In the genomic region with DNA sequence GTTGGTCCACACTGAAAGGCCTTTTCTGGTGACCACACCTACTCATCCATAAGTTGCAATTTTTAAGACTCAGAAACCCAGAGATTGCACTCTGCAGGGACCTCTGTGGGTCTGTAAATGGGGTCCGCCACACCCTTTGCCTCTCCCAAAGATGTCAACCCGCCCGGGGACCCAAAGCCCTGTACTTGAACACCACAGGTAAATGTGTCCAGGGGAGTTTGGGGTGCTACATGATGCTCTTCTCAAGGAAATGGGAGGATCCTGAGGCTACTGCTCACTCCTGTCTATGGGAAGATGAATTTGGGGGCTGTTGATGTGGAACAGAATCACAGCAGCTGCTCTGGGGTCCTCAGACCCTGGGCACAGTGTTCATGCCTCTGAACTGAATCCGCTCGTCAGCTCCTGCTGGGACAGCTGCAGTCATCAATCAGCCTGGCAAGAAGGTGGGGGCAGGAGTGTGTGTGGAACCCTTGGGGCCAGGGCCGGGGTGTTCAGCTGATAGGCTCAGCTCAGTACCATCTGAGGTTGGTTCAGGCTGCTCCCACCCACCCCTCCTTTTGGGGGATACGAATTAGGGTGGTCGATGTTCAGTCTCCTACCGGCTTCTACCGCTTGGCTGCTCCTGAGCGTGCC, we compare ENCODE assay signal across 8 mouse cellular contexts. TPM values are rescaled to one million over a fixed set of nuclear protein-coding genes. Genes with fewer than 3 reads are reported as not detected.
DNase-seq lines count a peak whose midpoint lies in the region; ATAC-seq and TF ChIP-seq lines count a peak whose summit lies in the region.

No protein-coding gene starts in this region.

- 18% methylated on average over 11 of the region's 11 CpGs for WGBS in kidney, postnatal 0 days
- WGBS in intestine, postnatal 0 days: 19% methylated on average over 11 of the region's 11 CpGs
- 13% methylated on average over 11 of the region's 11 CpGs for WGBS in neural tube, embryonic 12.5 days
- WGBS in thymus, adult 2 months: 36% methylated on average over 11 of the region's 11 CpGs

- H3K9ac ChIP-seq in kidney, postnatal 0 days (ENCODE audit: low read depth, low read length): 0 out of 2 replicates have a peak overlapping the region, but pooled peaks have one; percentile 14
- H3K9ac ChIP-seq in intestine, postnatal 0 days (ENCODE audit: low read depth, low read length): peak overlapping the region; percentile 38; the same call in 1 of the 2 replicates
- H3K9ac ChIP-seq in neural tube, embryonic 12.5 days: peak overlapping the region; percentile 54

- peak overlapping the region; percentile 58 for H3K4me2 ChIP-seq in kidney, postnatal 0 days (ENCODE audit: low read length)
- peak overlapping the region; percentile 60 for H3K4me2 ChIP-seq in intestine, postnatal 0 days (replicated peaks; ENCODE audit: low read depth)
- H3K4me2 ChIP-seq in neural tube, embryonic 12.5 days (replicated peaks): peak overlapping the region; percentile 69

- ATAC-seq in kidney, postnatal 0 days (replicated peaks; ENCODE audit: low FRiP score, low read depth): no peak; the same call in 1 of the 2 replicates
- peak; percentile 28 for ATAC-seq in intestine, postnatal 0 days
- ATAC-seq in neural tube, embryonic 12.5 days (ENCODE audit: low FRiP score, low read depth): peak; percentile 87

- peak overlapping the region; percentile 21 for H3K4me3 ChIP-seq in kidney, postnatal 0 days (replicated peaks; ENCODE audit: low read depth, low read length)
- peak overlapping the region; percentile 31 for H3K4me3 ChIP-seq in embryonic fibroblast, embryonic 13.5 days (ENCODE audit: insufficient read depth, low read length)
- peak overlapping the region; percentile 13; the same call in 1 of the 2 replicates for H3K4me3 ChIP-seq in intestine, postnatal 0 days (ENCODE audit: low read depth, low read length)
- H3K4me3 ChIP-seq in neural tube, embryonic 12.5 days: peak overlapping the region; percentile 46
- H3K4me3 ChIP-seq in thymus, adult 2 months (ENCODE audit: control insufficient read depth, insufficient read depth, low read length): no peak overlapping the region

- no peak for TF ChIP-seq CTCF in kidney, postnatal 0 days (IDR thresholded peaks at IDR 0.05; ENCODE audit: low read depth)
- no peak for TF ChIP-seq CTCF in embryonic fibroblast, embryonic 13.5 days (IDR thresholded peaks at IDR 0.05; ENCODE audit: borderline replicate concordance, insufficient read depth, low read length)
- no peak for TF ChIP-seq CTCF in intestine, postnatal 0 days (IDR thresholded peaks at IDR 0.05; ENCODE audit: low read depth)
- no peak for TF ChIP-seq CTCF in thymus, adult 2 months (IDR thresholded peaks at IDR 0.05; ENCODE audit: borderline replicate concordance, control insufficient read depth, extremely low read depth, insufficient read depth, low read length, poor library complexity)

- H3K27me3 ChIP-seq in kidney, postnatal 0 days (ENCODE audit: insufficient read depth, low read length): no peaks in the 10 kb centered on the region
- no peaks in the 10 kb centered on the region for H3K27me3 ChIP-seq in intestine, postnatal 0 days (replicated peaks; ENCODE audit: control insufficient read depth, insufficient read depth, low read length)
- H3K27me3 ChIP-seq in neural tube, embryonic 12.5 days (replicated peaks): peaks cover 6% of the 10 kb centered on the region; the same call in 1 of the 2 replicates
- H3K27me3 ChIP-seq in thymus, adult 2 months (ENCODE audit: control insufficient read depth, insufficient read depth, low read length): no peaks in the 10 kb centered on the region

- peaks cover 22% of the 10 kb centered on the region for H3K4me1 ChIP-seq in kidney, postnatal 0 days (replicated peaks; ENCODE audit: insufficient read depth, low read length)
- H3K4me1 ChIP-seq in embryonic fibroblast, embryonic 13.5 days (ENCODE audit: control insufficient read depth, insufficient read depth, low read length): peaks cover 7% of the 10 kb centered on the region
- peaks cover 18% of the 10 kb centered on the region; the same call in 1 of the 2 replicates for H3K4me1 ChIP-seq in intestine, postnatal 0 days (replicated peaks; ENCODE audit: control insufficient read depth, insufficient read depth, low read length)
- H3K4me1 ChIP-seq in neural tube, embryonic 12.5 days: peaks cover 75% of the 10 kb centered on the region
- H3K4me1 ChIP-seq in thymus, adult 2 months (replicated peaks; ENCODE audit: control insufficient read depth, insufficient read depth, low read length): 0 out of 2 replicates have a peak, but pooled peaks cover 9% of the 10 kb centered on the region

- no peaks in the 10 kb centered on the region for H3K9me3 ChIP-seq in kidney, postnatal 0 days (replicated peaks; ENCODE audit: low read length)
- H3K9me3 ChIP-seq in intestine, postnatal 0 days (ENCODE audit: control insufficient read depth): no peaks in the 10 kb centered on the region
- no peaks in the 10 kb centered on the region for H3K9me3 ChIP-seq in neural tube, embryonic 12.5 days

- H3K36me3 ChIP-seq in kidney, postnatal 0 days (ENCODE audit: insufficient read depth, low read length): peaks cover 8% of the 10 kb centered on the region; the same call in 1 of the 2 replicates
- H3K36me3 ChIP-seq in intestine, postnatal 0 days (ENCODE audit: control insufficient read depth, insufficient read depth): peaks cover 14% of the 10 kb centered on the region; the same call in 1 of the 2 replicates
- H3K36me3 ChIP-seq in neural tube, embryonic 12.5 days: peaks cover 28% of the 10 kb centered on the region
- no peaks in the 10 kb centered on the region for H3K36me3 ChIP-seq in thymus, adult 2 months (ENCODE audit: control insufficient read depth, insufficient read depth, low read length)

- DNase-seq in kidney, postnatal 0 days (ENCODE audit: low spot score): no peak
- DNase-seq in kidney, adult 8-10 months: no peak
- no peak for DNase-seq in layer of hippocampus, postnatal 10 days (ENCODE audit: low spot score in 2 of 2)
- no peak for DNase-seq in thymus, adult 2 months
- DNase-seq in cerebellum, adult 11 months: no peak

- H3K27ac ChIP-seq in kidney, postnatal 0 days: no peak overlapping the region
- no peak overlapping the region for H3K27ac ChIP-seq in embryonic fibroblast, embryonic 13.5 days (ENCODE audit: insufficient read depth, low read length)
- H3K27ac ChIP-seq in intestine, postnatal 0 days (ENCODE audit: low read depth, low read length): no peak overlapping the region
- peak overlapping the region; percentile 72 for H3K27ac ChIP-seq in neural tube, embryonic 12.5 days
- H3K27ac ChIP-seq in thymus, adult 2 months (ENCODE audit: control insufficient read depth, insufficient read depth, low read length): no peak overlapping the region

- TF ChIP-seq POLR2A in embryonic fibroblast, embryonic 13.5 days (IDR thresholded peaks at IDR 0.05; ENCODE audit: low read depth, low read length): no peak
- no peak for TF ChIP-seq POLR2A in thymus, adult 2 months (IDR thresholded peaks at IDR 0.05; ENCODE audit: control insufficient read depth, extremely low read depth, insufficient read depth, low read length, poor library complexity)

RNA-seq across cellular contexts. Expression of a gene that starts 0.5 kb away (rescaled TPM):
- polyA plus RNA-seq in kidney, postnatal 0 days (2015; fragmentation: Nextera tagmentation; extraction: Ambion mirVana): 15.6 and 19.4 TPM in 2 replicates
- 8.5 and 10.0 TPM in 2 replicates for polyA plus RNA-seq in embryonic fibroblast, embryonic 13.5 days (2011; ENCODE audit: insufficient read length, low read depth, missing spikeins)
- 67.9 and 78.5 TPM in 2 replicates for polyA plus RNA-seq in intestine, postnatal 0 days (2015; fragmentation: Nextera tagmentation; extraction: Ambion mirVana)
- polyA plus RNA-seq in neural tube, embryonic 12.5 days (2016; fragmentation: Nextera tagmentation; extraction: Ambion mirVana): 242 and 246 TPM in 2 replicates
- total RNA-seq in layer of hippocampus, postnatal 10 days (2021): 10 to 100 TPM; 34.5 to 40.0 TPM
- polyA plus RNA-seq in thymus, adult 2 months (2012; rRNA removed): 14.6 and 27.8 TPM in 2 replicates

RNA-seq across cellular contexts. Expression of a gene that starts 25.9 kb away (rescaled TPM):
- polyA plus RNA-seq in kidney, postnatal 0 days (2015; fragmentation: Nextera tagmentation; extraction: Ambion mirVana): 28.0 and 30.5 TPM in 2 replicates
- polyA plus RNA-seq in embryonic fibroblast, embryonic 13.5 days (2011; ENCODE audit: insufficient read length, low read depth, missing spikeins): 21.5 and 24.7 TPM in 2 replicates
- polyA plus RNA-seq in intestine, postnatal 0 days (2015; fragmentation: Nextera tagmentation; extraction: Ambion mirVana): 6.4 and 7.1 TPM in 2 replicates
- polyA plus RNA-seq in neural tube, embryonic 12.5 days (2016; fragmentation: Nextera tagmentation; extraction: Ambion mirVana): 29.0 and 30.7 TPM in 2 replicates
- 10 to 100 TPM; 17.5 to 20.4 TPM for total RNA-seq in layer of hippocampus, postnatal 10 days (2021)
- polyA plus RNA-seq in thymus, adult 2 months (2012; rRNA removed): 22.3 and 23.5 TPM in 2 replicates

RNA-seq across cellular contexts. Expression of a gene that starts 47.8 kb away (rescaled TPM):
- 42.4 and 44.8 TPM in 2 replicates for polyA plus RNA-seq in kidney, postnatal 0 days (2015; fragmentation: Nextera tagmentation; extraction: Ambion mirVana)
- polyA plus RNA-seq in embryonic fibroblast, embryonic 13.5 days (2011; ENCODE audit: insufficient read length, low read depth, missing spikeins): 0.28 and 0.35 TPM in 2 replicates
- polyA plus RNA-seq in intestine, postnatal 0 days (2015; fragmentation: Nextera tagmentation; extraction: Ambion mirVana): 1.1 and 4.1 TPM in 2 replicates
- 23.8 and 25.7 TPM in 2 replicates for polyA plus RNA-seq in neural tube, embryonic 12.5 days (2016; fragmentation: Nextera tagmentation; extraction: Ambion mirVana)
- total RNA-seq in layer of hippocampus, postnatal 10 days (2021): under 1 TPM in 1 of 2 experiments, not detected in 1; 0.18 TPM
- 0.46 and 0.90 TPM in 2 replicates for polyA plus RNA-seq in thymus, adult 2 months (2012; rRNA removed)

RNA-seq across cellular contexts. Expression of a gene that starts 57.4 kb away (rescaled TPM):
- polyA plus RNA-seq in kidney, postnatal 0 days (2015; fragmentation: Nextera tagmentation; extraction: Ambion mirVana): 0.15 and 0.34 TPM in 2 replicates
- not detected in 2 replicates for polyA plus RNA-seq in embryonic fibroblast, embryonic 13.5 days (2011; ENCODE audit: insufficient read length, low read depth, missing spikeins)
- 0.10 and 0.20 TPM in 2 replicates for polyA plus RNA-seq in intestine, postnatal 0 days (2015; fragmentation: Nextera tagmentation; extraction: Ambion mirVana)
- 1.6 and 1.8 TPM in 2 replicates for polyA plus RNA-seq in neural tube, embryonic 12.5 days (2016; fragmentation: Nextera tagmentation; extraction: Ambion mirVana)
- total RNA-seq in layer of hippocampus, postnatal 10 days (2021): 1 to 10 TPM in 1 of 2 experiments, under 1 TPM in 1; 0.98 to 1.4 TPM
- polyA plus RNA-seq in thymus, adult 2 months (2012; rRNA removed): 0.24 and 0.34 TPM in 2 replicates

RNA-seq across cellular contexts. Expression of a gene that starts 57.5 kb away (rescaled TPM):
- polyA plus RNA-seq in kidney, postnatal 0 days (2015; fragmentation: Nextera tagmentation; extraction: Ambion mirVana): 0.05 TPM in 1 of 2 replicates, not detected in the other
- not detected in 2 replicates for polyA plus RNA-seq in embryonic fibroblast, embryonic 13.5 days (2011; ENCODE audit: insufficient read length, low read depth, missing spikeins)
- polyA plus RNA-seq in intestine, postnatal 0 days (2015; fragmentation: Nextera tagmentation; extraction: Ambion mirVana): 0.07 and 0.13 TPM in 2 replicates
- polyA plus RNA-seq in neural tube, embryonic 12.5 days (2016; fragmentation: Nextera tagmentation; extraction: Ambion mirVana): not detected in 2 replicates
- total RNA-seq in layer of hippocampus, postnatal 10 days (2021): not detected
- polyA plus RNA-seq in thymus, adult 2 months (2012; rRNA removed): 0.07 TPM in 1 of 2 replicates, not detected in the other
